Mouse (Mus musculus): Measurements from ENCODE around the gene Fbxl2. TPM values are rescaled to one million over a fixed set of nuclear protein-coding genes. Genes with fewer than 3 reads are reported as not detected.
A peak's percentile ranks its signal among the peaks of the same experiment; 100 is the strongest.
"Not testable (repeated sequence)": the region's sequence is repeated elsewhere in the genome, so short reads cannot be mapped to it uniquely, and the experiment has no call there.

The Fbxl2 gene
- total RNA-seq (2021): 1 to 10 TPM in 1 of 2 experiments, under 1 TPM in 1; 0.63 to 1.4 TPM
- long read RNA-seq, experiment 1, partial matches to known transcripts: 0 of 1 reads
- long read RNA-seq, experiment 1, other reads (novel, unspliced or antisense): 1 of 1 reads
- long read RNA-seq, experiment 2, partial matches to known transcripts: 0 of 3 reads
- long read RNA-seq, experiment 2, other reads (novel, unspliced or antisense): 3 of 3 reads

DNA sequence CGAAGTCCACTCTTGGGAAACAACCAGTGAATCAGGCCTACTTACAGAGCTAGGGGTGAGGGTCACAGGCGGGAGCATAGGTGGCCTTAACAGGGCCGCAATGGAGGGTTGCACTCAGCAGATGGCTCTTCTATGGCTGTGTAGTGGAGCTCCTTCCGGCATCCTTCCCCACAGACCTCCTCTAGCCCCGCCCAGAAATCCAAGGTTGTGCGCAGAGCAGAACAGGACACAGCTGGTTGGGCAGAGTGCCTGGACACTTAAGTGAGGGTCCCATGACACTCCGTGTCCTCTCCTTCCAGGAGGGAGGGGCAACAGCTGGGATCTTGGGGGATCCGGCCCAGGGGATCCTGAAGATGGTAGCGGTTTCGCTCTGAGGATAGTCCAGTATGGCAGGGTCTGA lies at the start of gene Fbxl2:
Fbxl2 (minus strand) TSS at position 164 of the 400 bp plus-strand sequence.
- DNase-seq: no peak

DNA sequence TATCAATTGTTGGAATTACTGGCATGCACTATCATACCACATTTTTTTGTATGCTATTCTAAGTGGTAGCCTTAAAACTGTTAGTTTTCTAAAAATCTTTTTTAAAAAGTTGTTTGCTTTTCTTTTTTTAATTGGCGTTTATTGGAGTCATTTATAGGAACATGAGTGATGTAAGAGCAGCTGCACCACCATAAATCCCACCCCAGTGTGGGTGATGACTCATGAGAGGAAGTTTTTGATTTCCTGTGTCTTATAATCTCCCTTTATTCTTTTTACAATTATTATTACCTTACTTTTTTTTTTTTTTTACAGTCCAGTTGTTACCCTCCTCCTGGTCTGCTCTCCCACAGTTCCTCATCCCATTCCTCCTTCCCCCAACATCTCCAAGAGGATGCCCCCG lies 48.9 kb upstream of the Fbxl2 start:
- DNase-seq: no peak

DNA sequence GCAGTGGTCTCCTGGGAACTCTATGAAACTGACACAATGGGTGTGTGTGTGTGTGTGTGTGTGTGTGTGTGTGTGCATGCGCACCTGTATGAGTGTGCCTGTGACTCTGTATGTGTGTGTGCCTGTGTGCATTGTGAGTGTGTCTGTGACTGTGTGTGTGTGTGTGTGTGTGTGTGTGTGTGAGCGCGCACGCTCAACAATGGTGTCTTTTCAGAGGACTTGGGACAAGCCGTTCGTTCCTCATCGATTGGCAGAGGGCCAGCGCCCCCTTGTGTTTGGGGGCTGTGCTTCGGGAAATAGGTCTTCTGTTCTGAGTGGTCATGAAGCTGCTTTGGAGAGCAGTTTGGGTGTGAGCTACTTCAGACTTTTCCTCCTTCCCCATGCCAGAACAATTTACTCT lies 46.2 kb upstream of the Fbxl2 start:
- DNase-seq: not testable (repeated sequence)

GRCm38 (mm10) chr9:114088885-114089284 lies 42.9 kb upstream of the Fbxl2 start:
- DNase-seq: not testable (repeated sequence)

GRCm38 (mm10) chr9:114087106-114087815 lies 41.3 kb upstream of the Fbxl2 start:
- DNase-seq: no peak

DNA sequence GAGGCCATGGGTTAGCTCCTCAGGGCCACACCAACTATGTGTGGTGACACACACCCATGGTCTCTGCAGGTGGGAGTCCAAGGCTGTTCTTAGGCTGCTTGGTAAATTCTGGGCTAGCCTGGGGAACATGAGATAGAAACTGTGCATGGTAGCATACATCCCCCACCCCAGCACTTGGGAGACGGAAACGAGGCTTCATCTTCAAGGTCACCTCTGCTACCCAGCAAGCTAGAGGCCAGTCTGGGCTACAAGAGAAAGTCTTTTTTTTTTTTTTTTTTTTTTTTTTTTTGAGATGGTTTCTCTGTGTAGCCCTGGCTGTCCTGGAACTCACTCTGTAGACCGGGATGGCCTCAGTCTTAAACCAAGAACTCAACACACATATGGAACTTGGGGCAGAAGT lies 40.4 kb upstream of the Fbxl2 start:
- no peak for DNase-seq

- DNase-seq: no peak
Measured at GRCm38 (mm10) chr9:114073681-114074080, 27.7 kb upstream of the Fbxl2 start.

GRCm38 (mm10) chr9:114069372-114069771 lies 23.4 kb upstream of the Fbxl2 start:
- DNase-seq: no peak

DNA sequence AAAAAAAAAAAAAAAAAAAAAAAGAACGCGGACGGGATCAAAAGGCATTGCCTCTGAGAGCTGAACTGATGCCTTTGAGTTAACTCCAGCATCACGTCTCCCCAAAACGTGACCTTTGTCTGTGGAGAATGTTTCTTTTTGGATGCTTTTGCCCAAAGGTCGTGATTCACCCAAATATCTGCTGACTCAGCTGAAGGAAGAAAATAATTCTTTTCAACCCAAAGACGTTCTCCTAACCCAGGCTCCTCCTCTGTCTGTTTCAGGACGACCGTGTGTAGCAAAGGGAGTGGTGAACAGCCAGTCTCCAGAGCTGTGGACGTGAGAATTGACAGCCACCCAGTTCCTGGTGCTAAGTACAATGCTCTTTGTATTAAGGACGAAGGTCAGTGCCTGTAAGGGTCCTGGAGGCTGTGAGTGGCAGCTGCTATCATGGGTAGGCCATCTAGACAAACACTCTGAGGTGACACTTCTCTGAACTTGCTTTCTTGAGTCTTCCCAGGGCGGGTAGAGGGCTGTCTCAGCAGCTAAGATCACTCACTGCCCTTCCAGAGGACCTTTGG lies 22.6 kb upstream of the Fbxl2 start:
- no peak for DNase-seq

DNA sequence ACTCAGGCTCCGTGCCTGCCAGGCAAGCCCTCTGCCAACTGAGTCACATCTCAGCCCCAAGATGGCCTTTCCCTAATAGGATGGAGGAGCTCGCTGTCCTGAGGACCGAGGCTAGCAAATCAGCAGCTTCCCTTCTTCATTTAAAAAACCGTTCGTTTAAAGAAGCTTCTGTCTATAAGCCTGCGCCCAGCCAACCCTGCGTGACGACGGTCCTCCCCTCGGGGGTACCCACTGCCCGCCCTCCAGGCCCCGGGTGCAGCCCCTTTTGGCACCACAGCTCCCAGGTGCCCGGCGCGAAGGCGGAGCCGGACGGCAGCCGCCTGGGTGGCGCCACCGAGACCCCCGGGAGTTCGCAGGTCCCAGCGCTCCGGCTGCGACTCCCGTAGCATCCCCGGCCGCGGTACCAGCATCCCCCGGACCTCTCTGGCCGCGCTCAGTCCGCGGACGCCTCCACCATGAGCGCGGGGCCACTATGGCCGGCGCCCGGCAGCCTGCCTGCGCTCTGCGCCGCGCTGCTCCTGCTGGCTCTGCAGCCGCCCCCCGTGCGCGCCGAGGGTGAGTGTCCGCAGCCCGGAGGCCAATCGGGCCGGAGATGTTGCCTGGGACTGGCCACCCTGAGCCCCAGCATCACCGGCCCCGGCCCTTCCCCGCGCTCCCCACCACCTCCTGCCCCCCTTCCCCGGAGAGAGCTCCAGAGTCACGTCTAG lies 11.3 kb upstream of the Fbxl2 start, which contains the start of gene Susd5:
Susd5 (plus strand) TSS at position 51 of the 707 bp plus-strand sequence.
- no peak for DNase-seq

DNA sequence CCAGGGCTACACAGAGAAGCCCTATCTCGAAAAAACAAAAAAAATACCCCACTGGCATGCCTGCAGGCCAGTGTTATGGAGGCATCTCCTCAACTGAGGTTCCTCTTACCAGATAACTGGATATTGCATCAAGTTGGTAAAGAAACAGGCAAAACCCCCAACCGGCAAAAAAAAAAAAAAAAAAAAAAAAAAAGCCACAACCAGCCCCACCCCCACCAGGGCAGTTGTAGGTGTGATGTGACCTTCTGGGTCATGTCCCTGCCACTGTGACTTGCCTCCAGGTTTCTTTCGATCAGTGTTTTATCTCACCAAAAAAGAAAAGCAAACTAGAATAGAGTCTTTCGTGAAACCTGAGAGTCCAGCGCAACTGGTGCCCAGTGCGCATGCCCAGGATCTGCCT lies 6.9 kb upstream of the Fbxl2 start:
- DNase-seq: no peak

- DNase-seq: no peak
Measured at GRCm38 (mm10) chr9:114052031-114052430, 6.0 kb upstream of the Fbxl2 start.

GRCm38 (mm10) chr9:114050778-114051177 lies 4.8 kb upstream of the Fbxl2 start:
- no peak for DNase-seq

DNA sequence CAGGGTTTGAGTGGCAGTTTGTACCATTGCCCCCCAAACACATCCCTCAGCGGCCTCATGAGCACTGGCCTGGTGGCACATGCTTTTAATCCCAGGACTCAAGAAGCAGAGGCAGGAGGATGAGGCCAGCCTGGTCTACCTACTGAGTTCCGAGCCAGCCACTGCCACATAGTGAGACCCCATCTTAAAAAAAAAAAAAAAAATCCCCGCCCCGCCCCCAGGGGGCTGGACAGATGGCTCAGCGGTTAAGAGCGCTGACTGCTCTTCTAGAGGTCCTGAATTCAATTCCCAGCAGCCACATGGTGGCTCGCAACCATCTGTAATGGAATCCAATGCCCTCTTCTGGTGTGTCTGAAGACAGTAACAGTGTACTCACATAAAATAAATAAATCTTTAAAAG lies 4.1 kb upstream of the Fbxl2 start:
- no peak for DNase-seq

GRCm38 (mm10) chr9:114046676-114047075 lies 685 bp upstream of the Fbxl2 start:
- DNase-seq: no peak

DNA sequence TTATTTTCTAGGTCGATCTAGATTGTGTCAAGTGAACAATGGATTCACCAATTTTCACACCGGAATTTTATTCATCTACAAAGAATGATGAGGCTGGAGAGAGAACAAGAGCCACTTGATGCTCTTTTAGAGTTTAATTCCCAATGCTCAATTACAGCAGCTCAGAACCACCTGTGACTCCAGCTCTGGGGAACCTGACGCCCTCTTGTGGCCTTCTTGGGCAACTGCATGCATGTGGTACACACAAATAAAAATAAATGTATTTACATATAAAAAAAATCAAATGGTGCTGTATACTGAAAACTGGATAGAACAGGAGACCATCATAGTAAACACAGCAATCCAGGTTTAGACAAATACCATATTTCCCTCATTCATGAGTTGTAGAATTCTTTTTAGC lies 1.5 kb downstream of the Fbxl2 start:
- DNase-seq: no peak

DNA sequence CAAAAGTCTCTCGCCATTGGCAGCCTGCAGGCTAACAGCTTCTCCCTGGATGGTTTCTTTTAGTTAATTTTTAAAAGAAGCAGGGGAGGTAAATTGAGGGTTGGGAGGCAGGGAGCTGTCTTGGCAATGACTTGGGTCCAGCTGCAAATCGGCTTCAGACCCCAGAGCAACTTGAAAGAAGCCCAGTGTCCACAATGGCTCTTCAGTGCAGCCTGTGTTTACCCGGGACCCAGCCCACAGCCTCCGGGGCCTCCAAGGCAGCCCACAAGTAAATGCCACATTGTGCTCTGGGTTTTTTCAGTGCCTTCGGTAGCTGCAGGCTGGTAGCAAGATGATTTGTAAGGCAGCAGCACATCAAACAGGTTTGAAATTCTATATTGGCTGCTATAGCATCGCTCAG lies 3.5 kb downstream of the Fbxl2 start:
- no peak for DNase-seq

DNA sequence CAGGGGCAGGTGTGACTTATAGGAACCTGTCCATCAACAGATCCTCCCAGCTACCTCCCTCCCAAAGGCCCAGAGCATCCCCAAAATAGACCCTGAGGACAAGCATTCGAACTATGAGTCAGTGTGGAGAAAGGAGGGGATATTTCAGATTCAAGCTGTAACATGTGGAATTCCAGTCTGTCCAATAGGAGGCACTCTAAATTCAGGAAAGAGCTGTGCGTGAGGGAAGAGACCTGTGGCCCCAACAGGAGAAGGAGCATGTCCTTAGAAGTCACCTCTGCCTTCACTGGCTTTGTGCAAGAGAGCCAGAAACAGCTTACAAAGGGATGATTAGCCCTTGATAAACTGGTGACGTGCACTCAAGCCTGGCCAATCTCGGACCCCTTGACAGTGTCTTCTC lies 5.0 kb downstream of the Fbxl2 start:
- DNase-seq: no peak

DNA sequence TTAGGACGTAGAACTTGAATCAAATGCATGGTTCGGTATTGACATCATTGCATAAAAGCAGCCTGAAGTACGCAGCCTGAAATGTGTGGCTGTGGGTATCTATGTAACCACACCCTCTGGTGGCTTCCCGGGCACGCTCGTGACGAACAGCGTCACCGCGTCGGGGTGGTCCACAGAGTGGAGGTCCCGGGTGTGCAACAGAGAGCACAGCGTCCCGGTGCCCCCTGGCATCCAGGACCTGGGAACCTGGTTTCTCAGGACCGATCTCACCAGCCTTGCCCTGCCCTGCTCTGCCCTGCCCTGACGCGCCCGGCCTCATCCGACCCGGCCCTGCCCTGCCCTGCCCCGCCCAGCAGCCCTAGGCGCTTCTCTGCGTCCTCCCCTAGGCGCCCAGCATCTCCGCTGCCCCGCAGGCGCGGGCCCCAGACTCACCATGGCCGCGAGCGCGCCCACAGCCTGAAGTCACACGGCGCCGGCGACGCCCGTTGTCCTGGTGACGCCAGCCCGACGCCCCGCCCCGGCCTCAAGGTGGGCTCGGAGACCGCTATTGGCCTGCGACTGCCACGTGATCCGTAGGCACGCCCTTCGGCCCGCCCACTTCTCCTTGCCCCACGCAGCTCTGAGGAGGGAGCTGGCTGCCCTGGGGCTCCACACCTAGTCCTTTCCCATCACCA lies 19.6 kb downstream of the Fbxl2 start:
- DNase-seq: peak; percentile 54 to 65

- DNase-seq: no peak
Measured at GRCm38 (mm10) chr9:114025846-114026245, 20.1 kb downstream of the Fbxl2 start.

GRCm38 (mm10) chr9:114025182-114025581 lies 20.8 kb downstream of the Fbxl2 start:
- DNase-seq: no peak

GRCm38 (mm10) chr9:114022141-114022540 lies 23.9 kb downstream of the Fbxl2 start:
- DNase-seq: no peak
